Mouse (Mus musculus) olfactory bulb, adult 2 months (tissue): ENCODE measurements around the gene Vdr.

Experiments
- CTCF ChIP-seq: fragments of 200-500 bp; IDR thresholded peaks from 2 replicates; pipeline ENCODE4 v1.5.1; 2012; ENCODE audit warnings: low read depth, mild to moderate bottlenecking, low read length, moderate library complexity; ENCODE audit not compliant: insufficient read depth
- POLR2A ChIP-seq: fragments of 200-500 bp; IDR thresholded peaks from 2 replicates; pipeline ENCODE4 v1.6.1; 2012; ENCODE audit warnings: mild to moderate bottlenecking, low read depth, low read length, moderate library complexity; ENCODE audit not compliant: insufficient read depth

- TF ChIP-seq POLR2A = no peak
- no peak for TF ChIP-seq CTCF
These were observed 39.1 kb downstream of the Vdr start for GRCm38 (mm10) chr15:97871055-97872030.
